Mouse (Mus musculus) intestine, embryonic 16.5 days (tissue): ENCODE data around the gene Opcml. TPM values are rescaled to one million over a fixed set of nuclear protein-coding genes. Genes with fewer than 3 reads are reported as not detected.

Source experiments
- ATAC-seq: fragments of 200-750 bp; cut with Nextera tagmentation; 2 replicates; pipeline ENCODE4 v1.8.0; 2017; ENCODE audit warnings: moderate TSS enrichment, moderate library complexity
- H3K27ac ChIP-seq: fragments of 300-500 bp; sonication (generic); 2 replicates; pipeline ENCODE4 v1.5.1; 2014; ENCODE audit warnings: mild to moderate bottlenecking, low read length
- H3K27me3 ChIP-seq: fragments of 300-500 bp; sonication (generic); replicated peaks from 2 replicates; pipeline ENCODE4 v1.6.1; 2014; ENCODE audit warnings: low read length, control low read depth, mixed read lengths; ENCODE audit not compliant: control insufficient read depth, insufficient read depth
- H3K36me3 ChIP-seq: fragments of 300-500 bp; sonication (generic); 2 replicates; pipeline ENCODE4 v1.6.1; 2014; ENCODE audit warnings: low read length, control low read depth; ENCODE audit not compliant: control insufficient read depth, insufficient read depth
- H3K4me1 ChIP-seq: fragments of 300-500 bp; sonication (generic); 2 replicates; pipeline ENCODE4 v1.6.1; 2014; ENCODE audit warnings: low read length, control low read depth, mixed read lengths; ENCODE audit not compliant: control insufficient read depth, insufficient read depth
- H3K4me2 ChIP-seq: fragments of 300-500 bp; sonication (generic); 2 replicates; pipeline ENCODE4 v1.6.1; 2014; ENCODE audit warnings: low read depth, low read length, control low read depth
- H3K4me3 ChIP-seq: fragments of 300-500 bp; sonication (generic); 2 replicates; pipeline ENCODE4 v1.5.1; 2014; ENCODE audit warnings: mild to moderate bottlenecking, low read length
- H3K9ac ChIP-seq: fragments of 300-500 bp; sonication (generic); 2 replicates; pipeline ENCODE4 v1.6.1; 2014; ENCODE audit warnings: low read depth, low read length
- H3K9me3 ChIP-seq: fragments of 300-500 bp; sonication (generic); 2 replicates; pipeline ENCODE4 v1.6.1; 2016; ENCODE audit warnings: low read length, control low read depth; ENCODE audit not compliant: control insufficient read depth
- WGBS: fragments of 180-500 bp; shearing (Covaris S2); extraction: QIAGEN DNeasy Blood & Tissue Kit; methylation state at CpG from one replicate; pipeline ENCODE4 v1.1.7; 2014; 5-methylcytosine and 5-hydroxymethylcytosine counted together
- polyA plus RNA-seq: library from polyadenylated mRNA; unstranded; fragments of >200 nt; fragmentation: Nextera tagmentation; extraction: Ambion mirVana; gene quantifications from 2 replicates; pipeline ENCODE4 v1.2.1, GENCODE M21; 2015

Gene Opcml
- polyA plus RNA-seq, 1 experiment from 2014 or later = 3.1 TPM

- ATAC-seq = no peak
- no peak overlapping the region for H3K4me3 ChIP-seq
- no peaks in the 10 kb centered on the region for H3K9me3 ChIP-seq
- 82% methylated on average over 8 of the region's 8 CpGs for WGBS
- H3K4me2 ChIP-seq = no peak overlapping the region
- no peaks in the 10 kb centered on the region for H3K27me3 ChIP-seq
- no peak overlapping the region for H3K27ac ChIP-seq
- no peaks in the 10 kb centered on the region for H3K4me1 ChIP-seq
- H3K9ac ChIP-seq = no peak overlapping the region
- H3K36me3 ChIP-seq = no peaks in the 10 kb centered on the region
Observed at GRCm38 (mm10) chr9:28225824-28226569, 435.4 kb downstream of the Opcml start.

GRCm38 (mm10) chr9:28226570-28226951 lies 436.0 kb downstream of the Opcml start:
- H3K4me3 ChIP-seq = no peak overlapping the region
- no peak for ATAC-seq
- WGBS = 73% methylated on average over 5 of the region's 5 CpGs

GRCm38 (mm10) chr9:28238450-28238849 lies 447.9 kb downstream of the Opcml start:
- WGBS = 87% methylated on average over 9 of the region's 9 CpGs
- ATAC-seq = no peak
- Histone ChIP-seq H3K4me3 (no peak overlapping the region), H3K9ac (no peak overlapping the region), H3K9me3 (no peaks in the 10 kb centered on the region), H3K27ac (no peak overlapping the region), H3K27me3 (no peaks in the 10 kb centered on the region), H3K4me1 (no peaks in the 10 kb centered on the region), H3K36me3 (no peaks in the 10 kb centered on the region), H3K4me2 (no peak overlapping the region)

More at GRCm38 (mm10) chr9:28226570-28226951, 436.0 kb downstream of the Opcml start:
- H3K9me3 ChIP-seq = no peaks in the 10 kb centered on the region
- no peaks in the 10 kb centered on the region for H3K36me3 ChIP-seq
- no peak overlapping the region for H3K4me2 ChIP-seq
- H3K27me3 ChIP-seq = no peaks in the 10 kb centered on the region
- no peak overlapping the region for H3K9ac ChIP-seq
- no peaks in the 10 kb centered on the region for H3K4me1 ChIP-seq
- no peak overlapping the region for H3K27ac ChIP-seq

GRCm38 (mm10) chr9:28247742-28248503 lies 457.3 kb downstream of the Opcml start:
- H3K4me2 ChIP-seq = no peak overlapping the region
- no peak overlapping the region for H3K27ac ChIP-seq
- 65% methylated on average over 7 of the region's 7 CpGs for WGBS
- H3K4me3 ChIP-seq = no peak overlapping the region
- ATAC-seq = no peak
- no peaks in the 10 kb centered on the region for H3K9me3 ChIP-seq
- no peaks in the 10 kb centered on the region for H3K27me3 ChIP-seq
- no peaks in the 10 kb centered on the region for H3K36me3 ChIP-seq
- no peak overlapping the region for H3K9ac ChIP-seq
- no peaks in the 10 kb centered on the region for H3K4me1 ChIP-seq

- no peak overlapping the region for H3K4me2 ChIP-seq
- no peaks in the 10 kb centered on the region for H3K9me3 ChIP-seq
- H3K9ac ChIP-seq = no peak overlapping the region
- no peak overlapping the region for H3K4me3 ChIP-seq
- H3K27ac ChIP-seq = no peak overlapping the region
- no peaks in the 10 kb centered on the region for H3K36me3 ChIP-seq
- no peak for ATAC-seq
- WGBS = 81% methylated on average over 9 of the region's 9 CpGs
- no peaks in the 10 kb centered on the region for H3K4me1 ChIP-seq
- H3K27me3 ChIP-seq = no peaks in the 10 kb centered on the region
Observed at GRCm38 (mm10) chr9:28251341-28251740, 460.8 kb downstream of the Opcml start.

GRCm38 (mm10) chr9:28255128-28255904 lies 464.7 kb downstream of the Opcml start:
- no peak for ATAC-seq
- 76% methylated on average over 8 of the region's 8 CpGs for WGBS

GRCm38 (mm10) chr9:28255905-28256268 lies 465.3 kb downstream of the Opcml start:
- no peak for ATAC-seq
- Histone ChIP-seq H3K9ac (no peak overlapping the region), H3K9me3 (no peaks in the 10 kb centered on the region), H3K27me3 (0 out of 2 replicates have a peak, but pooled peaks cover 2% of the 10 kb centered on the region), H3K4me2 (no peak overlapping the region), H3K4me3 (no peak overlapping the region), H3K27ac (no peak overlapping the region), H3K4me1 (no peaks in the 10 kb centered on the region), H3K36me3 (no peaks in the 10 kb centered on the region)
- WGBS = 89% methylated on average over 1 of the region's 1 CpGs

More at GRCm38 (mm10) chr9:28255128-28255904, 464.7 kb downstream of the Opcml start:
- Histone ChIP-seq H3K4me1 (no peaks in the 10 kb centered on the region), H3K4me2 (no peak overlapping the region), H3K27me3 (0 out of 2 replicates have a peak, but pooled peaks cover 2% of the 10 kb centered on the region), H3K27ac (no peak overlapping the region), H3K4me3 (no peak overlapping the region), H3K36me3 (no peaks in the 10 kb centered on the region), H3K9me3 (no peaks in the 10 kb centered on the region), H3K9ac (no peak overlapping the region)

GRCm38 (mm10) chr9:28261078-28261753 lies 470.6 kb downstream of the Opcml start:
- H3K27me3 ChIP-seq = 0 out of 2 replicates have a peak, but pooled peaks cover 2% of the 10 kb centered on the region
- no peak overlapping the region for H3K4me2 ChIP-seq
- no peak overlapping the region for H3K4me3 ChIP-seq
- no peaks in the 10 kb centered on the region for H3K4me1 ChIP-seq
- ATAC-seq = peak; percentile 60; the same call in 1 of the 2 replicates
- WGBS = 24% methylated on average over 7 of the region's 7 CpGs
- no peak overlapping the region for H3K27ac ChIP-seq
- H3K36me3 ChIP-seq = no peaks in the 10 kb centered on the region
- no peak overlapping the region for H3K9ac ChIP-seq
- no peaks in the 10 kb centered on the region for H3K9me3 ChIP-seq
